8 mouse cellular contexts compared by ENCODE assay signal in the genomic region with DNA sequence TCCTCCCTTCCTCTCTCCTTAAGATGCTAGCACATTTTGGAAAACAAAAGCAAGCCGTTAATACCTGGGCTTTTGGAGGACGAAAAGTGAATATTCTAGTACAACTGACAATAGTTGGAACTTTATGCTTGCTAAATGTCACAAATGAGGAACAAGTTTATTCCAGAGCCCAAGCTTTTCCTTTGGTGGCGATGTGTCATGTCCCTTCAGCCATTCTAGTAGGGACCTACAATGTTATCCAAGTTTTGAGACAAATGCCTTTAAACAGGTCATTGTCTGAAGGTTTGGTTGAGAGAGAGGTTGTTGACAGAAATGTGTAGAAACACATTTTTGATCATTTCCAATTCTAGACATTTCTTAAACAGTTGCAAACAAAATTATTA. TPM values are rescaled to one million over a fixed set of nuclear protein-coding genes. Genes with fewer than 3 reads are reported as not detected.
DNase-seq lines count a peak whose midpoint lies in the region; ATAC-seq and TF ChIP-seq lines count a peak whose summit lies in the region.

No protein-coding gene starts in this region.

- no peak overlapping the region for H3K9ac ChIP-seq in liver, embryonic 14.5 days (replicated peaks)

- peak overlapping the region; percentile 58 for H3K4me2 ChIP-seq in liver, embryonic 14.5 days (ENCODE audit: low read depth)

- no peak for ATAC-seq in liver, embryonic 14.5 days (ENCODE audit: insufficient read depth)
- ATAC-seq in activated CD4-positive, CD25-positive, alpha-beta regulatory T cell, adult 4 months, result no peak

- DNase-seq in cerebellum, adult 11 months, result peak; percentile 29
- DNase-seq in cerebellum, adult 9-11 months, result no peak
- DNase-seq in testis, postnatal 10 days (ENCODE audit: low spot score), result no peak
- DNase-seq in liver, embryonic 14.5 days (ENCODE audit: low read depth in 3 of 3, low spot score in 3 of 3), result no peak
- no peak for DNase-seq in B cell, adult 2 months
- DNase-seq in spleen, adult 18-20 months, result no peak

- WGBS in liver, embryonic 14.5 days (ENCODE audit: insufficient replicate concordance), result 32% methylated on average over 3 of the region's 3 CpGs

- no peak for TF ChIP-seq POLR2A in testis, adult 2 months (IDR thresholded peaks at IDR 0.05; ENCODE audit: control insufficient read depth, low read depth, low read length)

- H3K27me3 ChIP-seq in testis, adult 2 months (ENCODE audit: control insufficient read depth, insufficient read depth, low read length), result no peaks in the 10 kb centered on the region
- H3K27me3 ChIP-seq in liver, embryonic 14.5 days (ENCODE audit: control insufficient read depth, insufficient read depth, low read length), result peaks cover 19% of the 10 kb centered on the region

- H3K4me3 ChIP-seq in testis, adult 2 months (ENCODE audit: control insufficient read depth, low read depth, low read length), result peak overlapping the region; percentile 93
- peak overlapping the region; percentile 56 to 59; a peak in 2 of 4 replicates for H3K4me3 ChIP-seq in liver, embryonic 14.5 days (ENCODE audit: insufficient read depth in 1 of 2, low read depth in 2 of 2, low read length in 2 of 2)

- no peaks in the 10 kb centered on the region for H3K36me3 ChIP-seq in testis, adult 2 months (ENCODE audit: control insufficient read depth, insufficient read depth, low read length)
- H3K36me3 ChIP-seq in liver, embryonic 14.5 days (replicated peaks; ENCODE audit: control insufficient read depth, insufficient read depth, low read depth), result no peaks in the 10 kb centered on the region

- no peak for TF ChIP-seq CTCF in testis, adult 2 months (IDR thresholded peaks at IDR 0.05; ENCODE audit: control insufficient read depth, insufficient read depth, insufficient replicate concordance, low read depth, low read length)
- no peak for TF ChIP-seq CTCF in liver, embryonic 14.5 days (IDR thresholded peaks at IDR 0.05; ENCODE audit: low read depth)

- no peak overlapping the region for H3K27ac ChIP-seq in testis, adult 2 months (ENCODE audit: control insufficient read depth, insufficient read depth, low read depth, low read length)
- no peak overlapping the region for H3K27ac ChIP-seq in liver, embryonic 14.5 days

- no peaks in the 10 kb centered on the region for H3K9me3 ChIP-seq in liver, embryonic 14.5 days (ENCODE audit: control insufficient read depth, low read length)

- peaks cover 15% of the 10 kb centered on the region for H3K4me1 ChIP-seq in testis, adult 2 months (ENCODE audit: control insufficient read depth, insufficient read depth, low read length)
- no peaks in the 10 kb centered on the region for H3K4me1 ChIP-seq in liver, embryonic 14.5 days (replicated peaks; ENCODE audit: control insufficient read depth in 2 of 2, insufficient read depth in 2 of 2, low read length in 1 of 2)

- no peak for TF ChIP-seq EP300 in liver, embryonic 14.5 days (IDR thresholded peaks at IDR 0.05; ENCODE audit: low read depth)

RNA-seq across cellular contexts. Expression of gene Pkd2, which starts 1.2 kb away (rescaled TPM):
- 6.8 and 8.6 TPM in 2 replicates for polyA plus RNA-seq in testis, adult 2 months (2012; rRNA removed)
- polyA plus RNA-seq in liver, embryonic 14.5 days (2012; rRNA removed), result 1.8 and 2.4 TPM in 2 replicates
- polyA plus RNA-seq in liver, embryonic 14.5 days (2014; fragmentation: Nextera tagmentation; extraction: Ambion mirVana), result 0.90 and 1.4 TPM in 2 replicates
- under 1 TPM in 1 of 2 experiments, not detected in 1; 0.11 TPM for polyA plus RNA-seq in activated CD4-positive, CD25-positive, alpha-beta regulatory T cell, adult 4 months (2017; shearing (Covaris generic))

RNA-seq across cellular contexts. Expression of gene Spp1, which starts 25.5 kb away (rescaled TPM):
- polyA plus RNA-seq in testis, adult 2 months (2012; rRNA removed), result 0.83 and 0.89 TPM in 2 replicates
- 2.2 and 3.8 TPM in 2 replicates for polyA plus RNA-seq in liver, embryonic 14.5 days (2012; rRNA removed)
- polyA plus RNA-seq in liver, embryonic 14.5 days (2014; fragmentation: Nextera tagmentation; extraction: Ambion mirVana), result 5.6 and 6.5 TPM in 2 replicates
- under 1 TPM; 0.93 to 0.94 TPM for polyA plus RNA-seq in activated CD4-positive, CD25-positive, alpha-beta regulatory T cell, adult 4 months (2017; shearing (Covaris generic))

RNA-seq across cellular contexts. Expression of gene BC005561, which starts 47.7 kb away (rescaled TPM):
- polyA plus RNA-seq in testis, adult 2 months (2012; rRNA removed), result 2.8 and 3.2 TPM in 2 replicates
- 0.26 and 0.81 TPM in 2 replicates for polyA plus RNA-seq in liver, embryonic 14.5 days (2012; rRNA removed)
- polyA plus RNA-seq in liver, embryonic 14.5 days (2014; fragmentation: Nextera tagmentation; extraction: Ambion mirVana), result 1.8 and 2.2 TPM in 2 replicates
- 1 to 10 TPM; 2.4 to 3.0 TPM for polyA plus RNA-seq in activated CD4-positive, CD25-positive, alpha-beta regulatory T cell, adult 4 months (2017; shearing (Covaris generic))
